Mouse (Mus musculus): ENCODE results near the gene Dnah2.

Gene Dnah2

GRCm38 (mm10) chr11:69417449-69418384 is 131.2 kb downstream of the Dnah2 start:
- peak; percentile 98 for DNase-seq

DNA sequence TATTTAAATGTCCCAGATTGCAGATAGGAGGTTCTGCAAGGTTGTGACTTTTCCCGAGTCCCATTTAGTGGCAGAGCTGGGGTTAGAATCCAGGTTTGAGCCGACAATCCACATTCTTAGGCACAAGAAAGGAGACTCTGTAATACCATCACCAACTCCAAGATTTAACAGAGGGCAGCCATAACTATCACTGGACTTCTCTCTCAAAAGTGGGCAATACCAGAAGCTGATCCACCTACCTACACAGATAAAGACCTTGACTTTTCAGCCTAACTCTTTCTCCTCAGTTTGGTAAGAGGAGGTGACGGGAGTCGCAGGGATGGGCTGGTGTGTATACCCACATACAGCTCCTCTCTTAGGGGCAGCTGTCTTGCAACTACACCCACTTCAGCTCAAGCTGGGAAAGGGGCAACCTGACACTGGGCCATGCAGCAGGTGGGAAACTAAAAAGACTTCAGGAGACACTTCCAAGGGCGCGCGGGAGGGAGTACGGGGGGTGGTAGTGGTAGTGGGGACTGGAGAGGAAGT is 131.9 kb downstream of the Dnah2 start:
- no peak for DNase-seq

DNA sequence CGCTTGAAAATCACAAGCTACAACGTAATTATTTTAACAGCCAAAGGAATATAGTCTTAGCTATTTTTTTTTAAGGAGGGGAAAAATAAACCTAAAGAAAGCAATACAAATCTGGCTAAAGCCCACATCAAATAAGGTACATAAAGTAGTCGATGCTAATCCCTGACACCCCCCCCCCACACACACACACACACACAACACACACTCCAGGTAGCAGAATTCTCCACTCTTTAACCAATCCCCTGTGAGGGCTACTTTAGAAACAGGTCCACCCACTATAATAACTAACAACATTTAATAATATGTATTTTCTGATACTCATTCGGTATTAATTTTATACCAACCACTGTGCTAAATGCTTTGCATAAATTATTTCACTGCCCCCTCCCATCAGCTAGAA is 132.4 kb downstream of the Dnah2 start:
- no peak for DNase-seq

DNA sequence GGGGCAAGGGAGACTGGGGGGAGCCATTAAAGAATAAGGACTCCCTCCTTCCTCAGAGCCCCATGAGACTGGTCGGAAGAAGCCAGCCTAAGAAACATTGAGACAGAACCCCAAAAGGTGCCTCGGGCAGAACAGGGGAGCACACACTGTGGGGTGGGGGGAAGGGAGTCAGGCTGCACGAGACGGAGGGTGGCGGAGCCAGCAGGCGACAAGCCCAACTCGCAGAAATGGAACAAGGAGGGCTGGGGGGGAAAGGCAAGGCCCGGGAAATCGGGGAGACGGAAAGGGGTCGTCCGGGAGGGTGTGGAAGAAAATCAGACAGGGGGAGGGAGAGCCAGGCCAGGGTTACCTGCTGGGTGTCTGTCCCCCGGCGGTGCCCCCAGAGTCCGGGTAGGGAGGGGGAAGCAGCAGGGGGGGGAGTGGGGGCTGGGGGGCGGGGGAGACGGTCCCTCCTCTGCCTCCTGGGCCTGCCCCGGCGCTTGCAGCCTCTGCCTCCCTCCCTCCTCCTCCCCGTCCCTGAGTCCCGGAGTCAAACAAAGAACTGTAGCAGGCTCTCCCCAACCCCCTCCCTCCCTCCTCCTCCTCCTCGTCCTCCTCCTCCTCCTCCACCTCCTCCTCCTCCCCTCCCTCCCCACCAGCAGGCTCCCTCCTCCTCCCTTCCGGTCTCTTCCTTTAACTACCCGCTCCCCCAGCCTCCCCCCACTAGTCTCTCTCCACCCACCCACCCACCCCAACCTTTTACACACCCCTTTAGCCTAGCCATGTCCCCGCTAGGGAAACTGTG is 133.1 kb downstream of the Dnah2 start:
- peak; percentile 84 for DNase-seq

DNA sequence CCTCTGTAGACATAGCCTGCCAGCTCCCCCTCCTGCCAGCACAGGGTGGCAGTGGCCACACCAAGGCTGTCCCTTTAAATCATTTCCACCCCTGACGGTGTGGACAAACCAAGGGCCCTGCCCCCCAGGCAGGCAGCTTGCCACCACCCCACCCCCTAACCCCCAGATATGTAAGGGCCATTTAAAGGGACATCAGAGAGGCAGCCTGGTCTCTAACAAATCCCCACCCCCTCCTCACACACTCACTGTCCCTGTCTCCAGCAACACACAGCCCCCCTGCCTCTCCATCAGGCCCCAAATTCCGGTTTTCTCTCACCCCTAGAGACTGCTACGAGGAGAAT is 133.6 kb downstream of the Dnah2 start:
- peak; percentile 83 for DNase-seq

- peak; percentile 40 for DNase-seq
Measured at GRCm38 (mm10) chr11:69414421-69415326, 134.2 kb downstream of the Dnah2 start.

DNA sequence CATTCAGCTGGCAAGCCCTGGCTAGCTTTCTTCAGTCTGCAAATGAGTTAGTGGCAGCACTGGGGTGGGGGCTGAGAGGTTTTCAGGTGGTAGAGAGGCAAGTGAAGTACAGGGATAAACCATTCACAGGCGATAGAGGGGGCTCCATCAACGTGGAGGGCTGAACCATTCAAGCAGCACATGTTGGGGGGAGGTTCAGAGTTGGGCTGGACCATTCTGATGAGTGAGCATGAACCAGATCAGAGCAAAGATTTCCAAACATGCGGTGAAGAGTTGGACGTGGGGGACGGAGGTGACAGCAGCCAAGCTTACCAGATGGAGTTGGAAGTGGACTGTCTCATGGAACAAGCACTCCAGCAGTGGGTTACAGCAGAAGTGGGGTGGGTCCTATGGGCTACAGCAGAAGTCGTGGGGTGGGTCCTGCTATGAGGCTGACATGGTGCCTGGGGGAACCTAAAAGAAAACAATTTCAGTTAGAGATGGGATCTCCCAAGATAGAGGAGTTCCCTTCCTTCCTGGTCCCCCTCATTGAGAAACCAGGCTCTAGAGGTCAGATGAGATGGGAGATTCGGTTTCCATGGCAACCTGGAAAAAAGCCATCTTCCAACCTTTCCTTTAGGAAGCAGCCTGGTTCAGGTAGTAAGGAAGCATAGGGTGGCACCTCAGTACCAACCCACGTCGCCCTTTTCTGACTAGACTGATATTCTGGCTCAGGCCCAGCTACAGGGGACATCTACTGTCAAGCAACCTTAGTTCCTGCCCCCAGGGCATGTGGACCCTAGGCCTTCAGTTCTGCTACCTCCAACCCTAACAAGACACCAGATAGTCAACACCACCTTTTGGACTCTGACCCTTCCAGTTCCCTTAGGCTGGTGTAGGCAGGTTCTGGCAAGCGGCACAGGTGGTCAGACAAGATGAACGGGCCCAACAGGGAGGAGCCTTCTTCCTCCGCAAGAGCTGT is 135.4 kb downstream of the Dnah2 start, which contains the start of gene Kdm6b:
Gene Kdm6b, minus strand, starts transcription at position 455 of the 961 bp plus-strand sequence.
- DNase-seq = peak; percentile 66

- DNase-seq = no peak
Measured at GRCm38 (mm10) chr11:69412548-69412947, 136.4 kb downstream of the Dnah2 start.

- DNase-seq = peak; percentile 89
Measured at GRCm38 (mm10) chr11:69411538-69412203, 137.2 kb downstream of the Dnah2 start.

DNA sequence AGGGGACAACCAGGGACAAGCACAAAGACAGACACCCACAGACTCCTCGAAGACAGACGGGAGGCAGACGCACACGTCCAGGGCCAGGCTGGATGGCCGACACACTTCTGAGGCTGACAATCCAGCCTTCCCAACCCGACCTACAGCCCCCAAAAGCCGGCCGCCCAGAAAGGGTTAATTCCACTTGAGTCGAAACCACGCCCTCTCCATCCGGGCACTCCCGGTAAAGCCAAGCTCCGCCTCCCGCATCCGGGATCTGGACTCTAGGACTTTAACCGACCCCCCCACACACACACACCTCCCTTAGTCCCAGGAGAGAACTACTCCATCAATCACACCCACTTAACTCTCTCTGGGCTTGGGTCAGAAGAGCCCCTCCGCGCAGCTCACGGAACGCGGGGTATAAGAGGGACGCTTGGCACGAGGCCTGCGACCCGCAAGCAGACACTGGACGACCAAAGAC is 137.8 kb downstream of the Dnah2 start:
- DNase-seq = peak; percentile 99

DNA sequence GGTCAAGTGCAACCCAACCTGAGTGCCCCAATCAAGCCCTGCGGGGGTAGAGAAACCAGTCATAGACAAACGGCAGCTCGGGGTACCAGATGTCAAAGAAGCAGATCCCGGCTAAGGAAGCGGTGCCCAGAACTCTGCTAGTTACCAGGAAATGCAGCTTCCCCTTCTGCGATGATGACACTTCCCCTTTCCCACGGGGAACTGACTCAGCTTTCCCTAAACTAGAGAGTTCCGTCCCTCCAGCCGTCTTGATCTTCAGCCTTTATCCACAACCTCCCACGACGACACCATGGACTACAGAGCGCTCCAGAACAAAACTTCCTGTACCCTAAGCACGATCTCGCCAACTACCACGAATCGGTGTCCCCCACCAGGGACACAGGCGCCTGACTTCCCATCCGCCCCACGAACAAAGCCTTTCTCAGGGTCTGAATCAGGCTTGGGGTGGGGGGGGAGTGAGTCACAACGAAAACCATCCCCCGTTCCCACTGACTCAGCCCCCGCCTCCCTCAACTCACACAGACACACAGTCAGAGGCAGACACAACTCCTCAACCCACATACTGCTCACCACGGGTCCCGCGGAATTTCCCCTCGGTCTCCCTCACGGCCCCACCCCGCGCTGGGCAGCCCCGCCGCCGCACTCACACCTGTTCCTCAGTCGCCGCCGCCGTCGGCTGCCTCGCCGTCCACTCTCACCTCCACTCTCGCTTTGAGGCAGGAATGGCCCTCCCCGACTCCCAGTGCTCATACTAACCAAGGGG is 138.4 kb downstream of the Dnah2 start:
- DNase-seq = peak; percentile 77

DNA sequence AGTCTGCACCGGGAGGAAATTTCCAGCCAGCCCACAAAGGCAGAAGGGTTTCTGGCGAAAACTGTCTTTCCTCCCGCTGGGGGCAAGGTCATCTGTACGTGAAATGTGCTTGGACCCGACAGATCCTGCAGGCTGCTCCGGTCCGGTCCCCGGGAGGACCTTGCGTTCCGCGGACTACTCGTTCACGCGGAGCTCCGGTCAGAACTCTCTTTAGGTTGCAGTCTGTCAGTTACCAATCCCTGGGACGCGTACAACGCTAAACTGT is 138.9 kb downstream of the Dnah2 start:
- DNase-seq = no peak

GRCm38 (mm10) chr11:69409378-69410044 is 139.4 kb downstream of the Dnah2 start:
- peak; percentile 96 for DNase-seq

DNA sequence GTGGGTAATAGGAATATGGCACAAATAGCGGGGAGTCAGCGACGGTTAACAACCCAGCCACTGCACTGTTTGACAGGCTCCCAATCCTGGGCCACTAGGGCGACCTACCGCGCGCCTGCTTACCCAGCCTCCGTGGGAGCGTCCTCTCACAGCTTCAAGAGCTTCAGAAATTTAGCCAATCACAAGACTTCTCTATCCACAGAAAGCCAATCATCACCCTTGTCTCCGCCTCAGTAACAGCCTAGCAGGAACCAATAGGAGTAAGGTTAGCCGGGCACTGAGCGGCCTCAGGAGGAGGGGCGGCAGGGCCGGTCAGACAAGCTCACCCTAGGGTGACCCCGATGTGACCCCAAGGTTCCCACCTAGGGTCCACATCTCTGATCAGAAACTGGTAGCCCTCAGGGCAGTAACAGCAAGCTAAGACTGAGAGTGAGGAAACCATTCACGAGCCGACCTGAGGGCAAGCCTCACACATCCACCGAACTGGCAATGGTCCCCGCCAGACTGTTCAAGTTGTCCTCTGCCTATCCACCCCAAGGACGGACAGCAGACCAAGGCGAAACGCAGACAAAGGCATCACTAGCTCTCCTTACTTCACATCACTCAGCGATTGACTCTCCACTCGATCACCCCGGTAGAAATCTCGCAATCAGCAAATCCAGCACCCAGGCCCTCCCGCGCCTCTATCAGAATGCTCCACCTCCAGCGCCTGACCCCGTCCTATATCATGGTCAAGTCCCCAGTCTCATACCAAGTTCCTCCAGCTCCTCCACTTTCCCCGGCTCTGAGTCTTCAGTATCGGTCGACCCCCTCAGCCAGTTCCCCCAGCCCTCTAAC is 140.2 kb downstream of the Dnah2 start:
- peak; percentile 84 for DNase-seq

- DNase-seq = no peak
Measured at GRCm38 (mm10) chr11:69407724-69408004, 141.2 kb downstream of the Dnah2 start.

GRCm38 (mm10) chr11:69406867-69407723 is 141.8 kb downstream of the Dnah2 start:
- no peak for DNase-seq

DNA sequence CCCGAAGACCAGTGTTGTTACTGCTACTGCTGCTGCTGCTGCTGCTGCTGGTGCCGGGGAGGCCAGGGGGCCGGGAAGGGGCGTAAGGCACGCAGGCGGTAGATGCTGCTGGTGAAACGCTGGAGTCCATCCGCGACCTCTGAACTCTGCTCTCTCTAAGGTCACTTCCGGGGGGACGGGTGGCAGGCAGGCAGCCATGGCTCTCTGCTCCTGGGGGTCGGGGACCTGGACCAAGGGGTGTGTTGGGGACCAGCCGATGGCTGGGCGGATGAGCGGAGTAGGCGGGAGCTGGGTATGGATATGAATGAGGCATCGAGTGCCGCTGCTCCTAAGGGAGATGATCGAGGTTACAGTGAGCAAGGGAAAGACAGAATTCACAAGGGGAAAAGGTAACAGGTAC is 142.6 kb downstream of the Dnah2 start:
- DNase-seq = no peak

Measured in kidney, postnatal 10 days (tissue).